Mouse (Mus musculus) embryonic facial prominence, embryonic 15.5 days (tissue): ENCODE measurements around the gene Rasgef1c. TPM values are rescaled to one million over a fixed set of nuclear protein-coding genes. Genes with fewer than 3 reads are reported as not detected.
A peak's percentile ranks its signal among the peaks of the same experiment; 100 is the strongest.

ENCODE experiments used
- ATAC-seq: fragments of 200-750 bp; cut with Nextera tagmentation; 2 replicates; pipeline ENCODE4 v1.8.0; 2017; ENCODE audit warnings: low read depth, moderate TSS enrichment; ENCODE audit not compliant: insufficient number of reproducible peaks, low FRiP score, low TSS enrichment
- H3K27ac ChIP-seq: fragments of 300-500 bp; sonication (generic); replicated peaks from 2 replicates; pipeline ENCODE4 v1.5.1; 2015; ENCODE audit warnings: mild to moderate bottlenecking, inconsistent platforms
- H3K27me3 ChIP-seq: fragments of 300-500 bp; sonication (generic); 2 replicates; pipeline ENCODE4 v1.6.1; 2015; ENCODE audit warnings: inconsistent platforms
- H3K36me3 ChIP-seq: fragments of 300-500 bp; sonication (generic); 2 replicates; pipeline ENCODE4 v1.6.1; 2015; ENCODE audit warnings: mild to moderate bottlenecking, inconsistent platforms
- H3K4me1 ChIP-seq: fragments of 300-500 bp; sonication (generic); 2 replicates; pipeline ENCODE4 v1.6.1; 2015; ENCODE audit warnings: inconsistent platforms
- H3K4me2 ChIP-seq: fragments of 300-500 bp; sonication (generic); replicated peaks from 2 replicates; pipeline ENCODE4 v1.6.1; 2015; ENCODE audit warnings: mild to moderate bottlenecking, inconsistent platforms
- H3K4me3 ChIP-seq: fragments of 300-500 bp; sonication (generic); replicated peaks from 2 replicates; pipeline ENCODE4 v1.5.1; 2015; ENCODE audit warnings: mild to moderate bottlenecking, inconsistent platforms
- H3K9ac ChIP-seq: fragments of 300-500 bp; sonication (generic); 2 replicates; pipeline ENCODE4 v1.6.1; 2015; ENCODE audit warnings: inconsistent platforms
- H3K9me3 ChIP-seq: fragments of 300-500 bp; sonication (generic); replicated peaks from 2 replicates; pipeline ENCODE4 v1.6.1; 2016; ENCODE audit warnings: inconsistent platforms
- WGBS: fragments of 180-500 bp; shearing (Covaris S2); methylation state at CpG from one replicate; pipeline ENCODE4 v1.1.7; 2015; 5-methylcytosine and 5-hydroxymethylcytosine counted together
- polyA plus RNA-seq: library from polyadenylated mRNA; unstranded; fragments of >200 nt; fragmentation: Nextera tagmentation; extraction: Ambion mirVana; gene quantifications from 2 replicates; pipeline ENCODE4 v1.2.1, GENCODE M21; 2015

Gene Rasgef1c
- polyA plus RNA-seq, 1 experiment from 2014 or later, result 0.99 TPM

DNA sequence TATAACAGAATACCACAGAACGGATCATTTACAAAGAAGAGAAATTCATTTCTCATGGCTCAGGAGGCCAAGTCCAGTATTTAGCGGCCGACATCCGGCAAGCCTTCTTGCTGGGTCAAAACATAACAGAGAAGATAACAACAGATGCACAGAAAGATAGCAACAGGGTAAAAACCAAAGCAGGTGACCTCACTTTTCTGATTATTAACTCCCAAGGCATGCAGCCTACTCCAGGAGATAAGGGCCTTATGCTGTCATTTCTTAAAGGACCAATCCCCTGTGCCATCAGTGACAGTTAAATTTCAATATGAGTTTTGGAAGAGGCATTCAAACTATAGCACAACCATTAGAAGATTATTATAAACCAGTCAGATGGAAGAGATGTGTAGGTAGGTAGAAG, 101.2 kb downstream of the Rasgef1c start:
- Histone ChIP-seq H3K4me3 (no peak overlapping the region), H3K4me1 (no peaks in the 10 kb centered on the region), H3K36me3 (no peaks in the 10 kb centered on the region), H3K4me2 (no peak overlapping the region), H3K27ac (no peak overlapping the region), H3K27me3 (no peaks in the 10 kb centered on the region), H3K9me3 (no peaks in the 10 kb centered on the region), H3K9ac (no peak overlapping the region)
- no peak for ATAC-seq
- WGBS, result 74% methylated on average over 4 of the region's 4 CpGs

DNA sequence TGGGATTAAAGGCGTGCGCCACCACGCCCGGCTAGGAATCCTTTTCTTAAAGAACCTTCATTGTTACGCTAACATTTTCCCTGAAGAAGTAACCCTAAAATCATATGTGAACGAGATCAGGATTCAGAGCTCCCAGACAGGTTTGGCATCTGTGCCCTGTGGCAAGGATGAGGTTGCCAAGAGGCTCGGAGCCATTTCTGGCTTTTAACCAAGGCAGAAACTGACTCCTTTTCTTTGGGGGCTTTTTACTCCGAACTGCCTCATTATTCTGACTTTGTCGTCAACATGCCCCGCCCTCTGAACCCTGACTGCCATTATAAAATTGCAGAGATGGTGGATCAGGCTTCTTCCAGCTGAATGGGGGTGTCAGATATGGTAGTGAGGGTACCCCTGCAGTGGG, 106.1 kb downstream of the Rasgef1c start:
- WGBS, result 66% methylated on average over 10 of the region's 10 CpGs
- Histone ChIP-seq H3K27ac (no peak overlapping the region), H3K36me3 (no peaks in the 10 kb centered on the region), H3K4me2 (no peak overlapping the region), H3K4me3 (no peak overlapping the region), H3K4me1 (no peaks in the 10 kb centered on the region), H3K9me3 (no peaks in the 10 kb centered on the region), H3K9ac (no peak overlapping the region), H3K27me3 (no peaks in the 10 kb centered on the region)
- ATAC-seq, result no peak

DNA sequence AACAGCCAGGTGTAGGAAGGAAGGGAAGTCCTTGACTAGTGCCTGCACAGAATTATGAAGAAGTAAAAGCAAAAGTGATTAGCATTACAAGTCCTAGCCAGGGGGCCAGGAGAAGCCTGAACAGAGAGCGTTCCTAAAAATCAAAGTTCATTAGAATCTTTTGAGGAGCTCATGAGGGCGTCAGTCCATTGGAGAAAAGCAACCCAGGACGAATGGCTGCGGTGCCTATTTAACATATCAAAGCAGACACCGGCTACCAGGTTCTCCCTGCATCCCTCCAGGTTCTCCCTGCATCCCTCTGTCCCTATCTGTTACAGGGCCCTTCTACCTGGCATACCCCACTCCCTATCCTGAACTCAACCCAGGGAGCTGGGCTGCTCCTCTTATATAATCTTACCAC, 106.6 kb downstream of the Rasgef1c start:
- Histone ChIP-seq H3K9me3 (no peaks in the 10 kb centered on the region), H3K9ac (no peak overlapping the region), H3K4me2 (no peak overlapping the region), H3K27me3 (no peaks in the 10 kb centered on the region), H3K4me1 (no peaks in the 10 kb centered on the region), H3K4me3 (no peak overlapping the region), H3K27ac (no peak overlapping the region), H3K36me3 (no peaks in the 10 kb centered on the region)
- ATAC-seq, result no peak
- WGBS, result 33% methylated on average over 5 of the region's 5 CpGs

DNA sequence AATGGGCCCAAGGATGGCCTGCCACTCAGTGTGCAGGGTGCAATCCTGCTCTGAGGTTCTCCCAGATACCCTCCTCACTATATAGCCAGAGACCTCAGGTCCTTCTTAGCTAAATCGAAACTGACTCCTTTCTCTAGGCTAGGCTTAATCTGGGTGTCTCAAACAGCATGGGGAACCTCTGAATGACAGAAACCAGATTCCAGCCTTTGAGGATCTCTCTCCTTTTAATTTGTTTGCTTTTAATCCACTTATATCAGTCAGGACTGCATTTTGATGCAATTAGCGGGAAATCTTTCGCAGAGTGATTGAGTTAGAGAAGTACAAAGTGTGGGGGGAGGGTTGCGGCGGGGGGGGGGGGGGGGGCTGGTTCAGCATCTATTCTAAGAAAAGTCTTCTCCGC, 111.4 kb downstream of the Rasgef1c start:
- Histone ChIP-seq H3K4me2 (no peak overlapping the region), H3K9me3 (no peaks in the 10 kb centered on the region), H3K9ac (no peak overlapping the region), H3K36me3 (no peaks in the 10 kb centered on the region), H3K4me3 (no peak overlapping the region), H3K4me1 (no peaks in the 10 kb centered on the region), H3K27ac (no peak overlapping the region), H3K27me3 (no peaks in the 10 kb centered on the region)
- 66% methylated on average over 6 of the region's 6 CpGs for WGBS
- no peak for ATAC-seq

DNA sequence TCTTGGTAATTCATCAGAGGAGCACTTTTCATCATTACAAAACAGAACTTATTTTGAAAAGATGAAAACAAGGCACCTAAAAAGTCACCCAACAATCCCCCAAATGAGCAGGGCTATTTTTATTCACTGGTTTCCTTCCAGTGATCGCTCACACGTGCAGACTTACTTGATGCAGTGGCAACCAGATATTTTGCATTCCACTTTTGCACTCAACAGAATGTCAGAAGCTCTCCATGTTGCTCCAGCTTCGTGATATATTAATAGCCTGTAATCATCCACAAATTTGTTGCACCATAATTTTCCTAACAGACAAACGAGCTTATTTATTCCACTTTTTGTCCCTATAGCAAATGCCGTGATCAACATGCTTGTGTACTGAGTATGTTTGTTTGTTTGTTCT, 114.9 kb downstream of the Rasgef1c start:
- H3K4me1 ChIP-seq, result no peaks in the 10 kb centered on the region
- no peaks in the 10 kb centered on the region for H3K9me3 ChIP-seq
- H3K27ac ChIP-seq, result no peak overlapping the region
- no peak overlapping the region for H3K9ac ChIP-seq
- H3K4me2 ChIP-seq, result no peak overlapping the region
- H3K27me3 ChIP-seq, result no peaks in the 10 kb centered on the region
- H3K4me3 ChIP-seq, result no peak overlapping the region
- ATAC-seq, result no peak
- 60% methylated on average over 5 of the region's 5 CpGs for WGBS
- H3K36me3 ChIP-seq, result no peaks in the 10 kb centered on the region

DNA sequence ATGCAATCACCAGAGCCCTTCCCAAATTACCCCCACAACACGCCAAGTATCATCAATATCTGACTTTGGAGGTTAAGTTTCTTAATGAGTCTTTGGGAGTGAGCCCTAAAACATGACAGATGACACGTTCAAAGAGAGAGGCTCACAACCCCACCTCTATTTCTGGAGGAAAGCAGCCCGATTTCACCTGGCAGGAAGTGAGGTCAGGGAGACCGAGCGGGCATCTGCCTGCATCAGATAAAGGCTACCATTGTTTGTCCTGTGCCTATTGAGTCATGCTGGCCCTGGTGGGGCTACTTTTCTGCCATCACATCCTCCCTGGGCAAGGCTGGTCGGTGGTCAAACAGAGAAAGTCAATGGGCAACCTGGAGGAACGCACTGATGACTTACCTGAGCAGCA, 115.9 kb downstream of the Rasgef1c start:
- no peak overlapping the region for H3K27ac ChIP-seq
- ATAC-seq, result no peak
- H3K4me2 ChIP-seq, result no peak overlapping the region
- no peaks in the 10 kb centered on the region for H3K4me1 ChIP-seq
- no peaks in the 10 kb centered on the region for H3K27me3 ChIP-seq
- H3K9me3 ChIP-seq, result no peaks in the 10 kb centered on the region
- 61% methylated on average over 7 of the region's 7 CpGs for WGBS
- H3K36me3 ChIP-seq, result no peaks in the 10 kb centered on the region
- no peak overlapping the region for H3K9ac ChIP-seq
- H3K4me3 ChIP-seq, result no peak overlapping the region

DNA sequence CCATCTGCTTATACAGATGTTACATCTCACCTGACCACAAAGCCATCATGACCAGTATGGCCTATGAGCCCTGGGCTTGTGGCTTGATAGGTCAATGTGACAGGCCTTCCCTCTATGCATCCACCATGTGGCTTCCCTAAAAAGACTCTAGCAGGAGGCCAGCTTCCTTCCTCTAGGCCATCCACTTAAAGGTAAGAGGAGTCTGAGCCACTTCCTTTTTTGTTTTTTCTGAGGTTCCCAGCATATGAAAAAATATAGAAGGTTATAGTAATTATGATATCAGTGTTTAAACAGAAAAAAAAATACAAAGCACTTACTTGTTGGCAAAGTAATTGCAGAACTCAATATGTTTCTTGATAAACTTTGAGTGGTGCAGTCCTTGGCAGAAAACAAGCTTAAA, 117.2 kb downstream of the Rasgef1c start:
- Histone ChIP-seq H3K4me3 (no peak overlapping the region), H3K4me2 (no peak overlapping the region), H3K27me3 (no peaks in the 10 kb centered on the region), H3K27ac (no peak overlapping the region), H3K4me1 (no peaks in the 10 kb centered on the region), H3K9ac (no peak overlapping the region), H3K9me3 (no peaks in the 10 kb centered on the region), H3K36me3 (no peaks in the 10 kb centered on the region)
- no peak for ATAC-seq

DNA sequence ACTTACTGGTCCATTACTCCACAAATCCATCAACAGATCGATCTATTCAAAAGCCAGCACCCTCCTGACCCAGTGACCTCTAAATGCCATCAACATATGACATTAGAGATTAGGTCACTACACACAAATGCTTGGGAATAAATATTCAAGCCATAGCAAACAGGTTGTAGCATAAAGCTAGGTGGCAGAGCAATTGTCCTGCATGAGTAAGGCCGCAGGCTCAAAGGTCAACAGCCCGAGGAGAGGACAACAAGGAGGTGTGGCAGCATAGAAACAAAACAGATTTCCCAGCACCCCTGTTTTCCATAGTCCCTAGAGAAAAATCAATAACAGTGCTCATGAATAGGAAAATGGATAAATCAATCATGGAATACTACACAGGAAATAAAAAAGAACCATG, 120.5 kb downstream of the Rasgef1c start:
- Histone ChIP-seq H3K27ac (no peak overlapping the region), H3K27me3 (no peaks in the 10 kb centered on the region), H3K4me1 (peaks cover 16% of the 10 kb centered on the region), H3K9me3 (no peaks in the 10 kb centered on the region), H3K4me3 (no peak overlapping the region), H3K9ac (no peak overlapping the region), H3K36me3 (no peaks in the 10 kb centered on the region), H3K4me2 (no peak overlapping the region)
- 70% methylated on average over 3 of the region's 3 CpGs for WGBS
- ATAC-seq, result no peak

DNA sequence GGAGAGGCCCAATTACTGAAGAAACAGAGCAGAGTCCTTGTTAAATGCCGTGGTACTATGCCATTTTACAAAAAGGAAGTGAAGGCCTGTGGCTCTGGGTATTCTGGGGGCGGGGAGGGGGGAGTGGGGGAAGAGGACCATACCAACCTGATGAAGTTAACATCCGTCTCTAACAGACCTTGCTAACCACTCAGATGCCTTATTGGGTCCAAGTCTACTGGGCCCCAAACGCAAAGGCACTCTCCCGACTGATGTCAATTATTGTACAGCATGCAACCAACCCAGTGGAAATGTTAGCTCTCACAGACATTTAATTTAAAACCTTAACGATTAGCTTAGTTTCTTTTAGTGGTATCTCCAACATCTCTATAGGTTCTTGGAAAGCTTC, 122.8 kb downstream of the Rasgef1c start:
- Histone ChIP-seq H3K27me3 (no peaks in the 10 kb centered on the region), H3K27ac (no peak overlapping the region), H3K4me2 (peak overlapping the region; percentile 61), H3K4me1 (peaks cover 19% of the 10 kb centered on the region), H3K9me3 (no peaks in the 10 kb centered on the region), H3K4me3 (peak overlapping the region; percentile 77), H3K9ac (no peak overlapping the region; the same call in 1 of the 2 replicates), H3K36me3 (no peaks in the 10 kb centered on the region)
- no peak for ATAC-seq
- 50% methylated on average over 6 of the region's 6 CpGs for whole genome bisulfite sequencing

DNA sequence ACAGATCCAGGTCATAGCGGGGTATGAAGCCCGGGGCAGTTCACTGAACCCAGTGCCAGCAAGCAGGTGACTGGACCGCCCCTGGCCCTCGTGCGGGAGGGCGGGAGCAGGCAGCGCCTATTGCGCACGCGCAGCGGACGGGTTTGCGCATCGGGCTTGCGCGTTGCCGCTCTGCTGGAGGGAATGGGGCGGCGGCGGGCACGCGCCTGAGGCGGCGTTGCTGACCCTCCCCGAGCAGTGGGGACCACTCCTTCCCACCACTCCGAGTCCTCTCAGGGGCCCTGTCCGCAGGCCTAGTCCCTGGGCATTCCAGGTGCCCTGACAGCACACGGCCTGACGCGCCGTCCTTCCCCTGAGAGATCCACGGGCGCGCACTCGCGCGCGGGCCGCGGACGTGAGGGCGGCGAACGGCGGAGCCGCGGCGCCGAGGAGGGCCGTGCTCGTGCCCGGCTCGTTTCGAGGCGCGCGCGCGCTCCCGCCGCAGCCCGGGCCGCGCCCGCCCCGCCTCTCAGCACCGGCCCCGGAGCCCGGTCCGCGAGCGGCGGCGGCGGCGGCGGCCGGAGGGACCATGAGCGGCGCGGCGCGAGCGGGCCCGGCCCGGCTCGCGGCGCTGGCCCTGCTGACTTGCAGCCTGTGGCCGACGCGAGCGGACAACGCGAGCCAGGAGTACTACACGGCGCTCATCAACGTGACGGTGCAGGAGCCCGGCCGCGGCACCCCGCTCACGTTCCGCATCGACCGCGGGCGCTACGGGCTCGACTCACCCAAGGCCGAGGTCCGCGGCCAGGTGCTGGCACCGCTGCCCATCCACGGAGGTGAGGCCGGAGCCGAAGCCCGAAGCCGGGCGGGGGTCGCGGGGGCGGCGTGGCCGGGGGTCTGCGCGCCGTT, 123.4 kb downstream of the Rasgef1c start, which contains the start of gene Rnf130:
Gene Rnf130, plus strand, starts transcription at position 514 of the 888 bp plus-strand sequence.
- H3K4me3 ChIP-seq, result peak within 1 kb of the TSS; percentile 77
- no peaks in the 10 kb centered on the region for H3K27me3 ChIP-seq
- H3K36me3 ChIP-seq, result no peaks in the 10 kb centered on the region
- peak; percentile 93 for ATAC-seq
- peak within 1 kb of the TSS; percentile 97 for H3K9ac ChIP-seq
- peak within 1 kb of the TSS; percentile 61 for H3K4me2 ChIP-seq
- H3K9me3 ChIP-seq, result no peaks in the 10 kb centered on the region
- peak within 1 kb of the TSS; percentile 93 for H3K27ac ChIP-seq
- under 1% methylated on average over 122 of the region's 129 CpGs for WGBS
- H3K4me1 ChIP-seq, result peaks cover 19% of the 10 kb centered on the region

DNA sequence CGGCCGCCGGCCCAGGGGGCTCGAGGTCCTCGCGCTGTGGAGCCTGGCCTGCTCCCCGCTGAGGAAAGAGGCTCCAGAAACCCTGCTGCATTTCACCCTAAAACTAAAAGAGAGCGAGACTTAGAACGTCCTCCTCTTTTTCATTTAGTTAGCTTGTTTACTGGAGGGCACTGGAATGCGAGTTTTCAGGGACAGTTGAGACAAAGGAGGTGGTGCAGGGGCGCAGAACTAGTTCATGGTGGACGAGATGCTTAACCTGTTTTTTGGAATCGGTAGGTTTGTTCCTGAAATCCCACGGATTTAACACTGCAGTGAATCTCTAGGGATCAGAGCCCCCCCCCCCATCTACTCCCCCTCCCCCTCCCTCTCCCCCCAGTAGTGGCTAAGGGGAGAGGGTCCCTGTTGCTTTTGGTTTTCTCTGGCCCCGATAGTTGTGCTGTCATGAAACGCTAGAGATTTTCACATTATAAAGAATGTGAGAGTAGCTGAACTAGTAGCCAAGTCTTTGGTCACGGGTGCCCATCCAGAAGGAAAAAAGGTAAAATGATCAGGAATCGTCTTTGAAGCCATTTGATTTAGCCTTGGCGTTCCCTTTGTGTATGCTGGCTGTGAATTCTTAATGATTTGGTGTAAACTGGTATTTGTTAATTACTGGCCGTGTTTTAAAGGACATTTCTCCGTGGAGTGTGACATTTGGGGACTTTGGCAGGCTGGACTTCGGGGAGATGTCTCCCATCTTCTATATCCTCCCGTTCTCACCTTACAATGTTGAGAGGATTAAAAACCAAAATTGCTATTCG, 124.3 kb downstream of the Rasgef1c start:
- WGBS, result 3% methylated on average over 24 of the region's 24 CpGs
- ATAC-seq, result no peak
- H3K36me3 ChIP-seq, result no peaks in the 10 kb centered on the region

More for the DNA sequence above, 124.3 kb downstream of the Rasgef1c start:
- Histone ChIP-seq H3K27ac (peak overlapping the region; percentile 84), H3K9ac (peak overlapping the region; percentile 97), H3K9me3 (no peaks in the 10 kb centered on the region), H3K4me3 (peak overlapping the region; percentile 77), H3K27me3 (no peaks in the 10 kb centered on the region), H3K4me2 (peak overlapping the region; percentile 61), H3K4me1 (peaks cover 19% of the 10 kb centered on the region)
